Mouse (Mus musculus) right cerebral cortex, postnatal 25 days (tissue): ENCODE data around the gene Vps35l.

Experiments
- DNase-seq: peaks from one replicate; pipeline ENCODE4 v3.0.0; 2022

Gene Vps35l

DNA sequence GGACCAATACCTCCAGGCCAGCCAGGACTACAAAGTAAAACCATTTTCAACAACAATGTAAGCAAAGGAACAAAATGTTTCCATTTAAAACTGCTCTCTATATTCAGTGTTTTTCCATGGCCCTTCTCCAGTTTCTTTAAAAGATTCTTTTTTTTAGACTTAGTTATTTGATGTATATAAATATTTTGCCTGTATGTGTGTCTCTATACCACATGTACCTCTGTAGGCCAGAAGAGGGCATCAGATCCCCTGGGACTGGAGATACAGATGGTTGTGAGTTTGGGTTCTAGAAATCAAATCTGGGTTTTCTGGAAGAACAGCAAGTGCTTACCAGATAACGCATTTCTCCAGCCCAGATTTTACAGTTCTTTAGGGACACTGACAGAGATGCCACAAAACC lies 1.3 kb upstream of the Vps35l start:
- no peak for DNase-seq

DNA sequence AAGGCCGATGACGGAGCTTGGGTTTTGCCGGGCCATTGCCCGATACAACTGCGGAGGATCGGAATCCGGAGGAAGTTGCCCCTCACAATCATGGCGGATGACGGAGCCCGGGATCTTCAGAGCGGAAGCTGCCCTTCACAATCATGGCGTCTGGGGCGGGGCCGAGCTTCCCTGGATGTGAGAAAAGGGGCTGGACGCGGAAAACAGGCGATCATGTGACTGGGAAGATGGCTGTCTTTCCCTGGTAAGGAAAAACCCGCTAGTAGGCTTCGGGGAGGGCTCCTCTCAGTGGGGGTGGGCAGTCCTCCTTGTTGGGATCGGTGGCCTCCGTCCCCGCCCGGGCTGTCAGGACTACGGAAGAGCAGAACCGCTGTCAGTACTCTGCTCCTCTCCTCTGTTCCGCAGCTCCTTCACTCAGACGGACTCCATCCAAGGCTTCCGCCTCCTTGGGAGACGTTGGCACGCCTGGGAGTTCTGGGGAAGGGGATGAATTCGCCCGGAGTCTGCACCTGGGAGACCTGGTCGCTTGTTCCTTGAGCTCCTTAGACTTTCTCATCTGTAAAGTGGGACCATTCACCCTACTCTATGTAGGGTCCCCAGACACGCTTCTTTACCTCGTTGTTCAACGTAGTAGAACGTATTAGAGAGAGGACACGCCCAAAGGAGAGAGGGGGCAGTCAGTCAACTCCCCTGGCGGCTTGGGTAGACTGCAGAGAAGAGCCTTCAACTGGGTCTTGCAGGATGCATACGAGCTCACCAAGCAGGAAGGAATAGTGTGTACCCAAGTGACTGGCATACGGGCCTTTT lies 709 bp downstream of the Vps35l start:
- DNase-seq = peak; percentile 96

DNA sequence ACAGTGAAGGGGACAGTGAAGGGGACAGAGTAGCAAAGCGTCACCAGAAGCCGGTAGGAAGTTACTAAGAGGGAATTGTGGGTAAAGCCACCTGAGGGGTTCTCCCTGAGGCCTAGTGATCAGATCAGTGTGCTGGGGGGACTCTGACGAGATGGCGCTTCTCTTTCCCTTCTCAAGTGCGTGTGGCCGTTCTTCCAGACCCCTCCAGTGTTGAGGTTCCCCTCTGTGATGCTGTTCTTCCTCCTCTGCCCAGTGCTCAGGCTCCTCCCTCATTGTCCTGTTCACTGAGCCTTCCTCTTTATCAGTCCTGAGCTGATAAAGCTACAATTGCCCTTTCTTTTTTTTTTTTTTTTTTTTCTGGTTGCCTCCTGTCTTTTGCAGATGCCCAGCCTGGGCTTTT lies 2.3 kb downstream of the Vps35l start:
- DNase-seq = no peak

DNA sequence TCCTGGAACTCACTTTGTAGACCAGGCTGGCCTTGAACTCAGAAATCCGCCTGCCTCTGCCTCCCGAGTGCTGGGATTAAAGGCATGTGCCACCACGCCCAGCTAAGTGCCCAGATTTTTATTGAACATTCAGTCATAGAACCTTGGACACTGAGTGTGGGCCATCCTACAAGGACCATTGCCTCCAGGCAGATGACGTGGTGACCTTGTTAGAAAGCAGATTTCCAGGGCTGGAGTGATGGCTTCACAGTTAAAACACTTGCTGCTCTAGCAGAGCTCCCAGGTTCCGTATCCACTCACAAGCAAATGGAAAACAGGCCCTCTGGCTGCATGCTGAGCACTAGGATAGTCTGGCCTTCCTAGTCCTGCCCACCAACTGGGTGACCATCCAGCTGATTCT lies 4.7 kb downstream of the Vps35l start:
- no peak for DNase-seq

DNA sequence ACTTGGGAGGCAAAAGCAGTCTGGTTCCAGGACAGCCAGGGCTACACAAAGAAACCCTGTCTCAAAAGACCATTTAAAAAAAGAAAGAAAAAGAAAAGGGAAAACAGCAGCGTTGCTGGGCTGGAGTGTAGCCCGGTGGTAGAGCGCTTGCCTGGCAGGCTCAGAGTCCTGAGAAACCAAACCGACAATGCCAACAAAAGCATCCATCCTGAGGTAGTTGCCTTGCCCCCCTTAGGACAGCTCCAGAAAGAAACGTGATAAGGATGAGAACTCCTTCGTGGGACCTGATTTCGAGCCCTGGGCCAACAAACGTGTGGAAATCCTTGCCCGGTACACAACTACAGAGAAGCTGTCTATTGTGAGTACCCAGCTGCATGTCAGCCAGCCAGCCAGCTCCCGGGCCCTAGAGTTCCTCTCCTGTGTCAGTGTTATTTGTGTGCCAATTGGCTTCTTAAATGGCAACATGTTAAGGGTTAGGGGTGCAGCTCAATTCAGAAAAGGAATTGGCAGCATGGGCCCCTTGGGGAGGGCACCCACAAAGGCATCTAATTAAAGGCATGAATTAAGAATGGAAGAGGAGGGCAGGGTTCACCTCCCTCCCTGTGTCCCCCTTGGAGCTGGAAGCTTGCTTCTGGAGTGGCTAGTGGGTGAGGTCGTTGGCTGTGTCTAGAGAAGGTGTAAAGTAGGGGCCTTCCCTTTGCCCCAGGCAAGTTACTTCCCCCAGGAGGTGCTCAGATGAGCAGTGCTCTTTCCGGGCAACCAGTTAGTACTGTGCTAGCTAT lies 8.1 kb downstream of the Vps35l start:
- DNase-seq = peak; percentile 19

GRCm38 (mm10) chr7:118749706-118750105 lies 9.7 kb downstream of the Vps35l start:
- no peak for DNase-seq

- DNase-seq = no peak
Measured at GRCm38 (mm10) chr7:118751625-118752024, 11.6 kb downstream of the Vps35l start.

DNA sequence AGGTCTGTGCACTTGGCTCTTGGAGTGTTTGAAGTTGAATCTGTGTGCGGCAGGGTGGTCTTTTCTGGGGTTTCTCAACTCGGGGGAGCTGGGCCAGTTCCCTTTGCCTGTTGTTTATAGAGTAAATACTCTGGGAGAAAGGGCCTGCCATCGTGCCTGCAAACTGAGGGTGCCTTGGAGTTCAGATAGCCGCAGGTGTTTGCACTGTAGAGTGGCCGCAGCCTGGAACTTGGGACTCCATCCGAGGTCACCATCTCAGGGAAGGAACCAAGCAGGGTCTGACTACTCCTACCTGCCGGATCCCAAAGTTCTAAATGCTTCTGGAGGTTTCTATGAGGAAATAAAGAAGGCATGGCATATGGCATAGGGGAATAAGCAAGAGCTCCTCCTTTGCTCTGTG lies 15.7 kb downstream of the Vps35l start:
- no peak for DNase-seq

- DNase-seq = no peak
Measured at GRCm38 (mm10) chr7:118756490-118757265, 16.7 kb downstream of the Vps35l start.

DNA sequence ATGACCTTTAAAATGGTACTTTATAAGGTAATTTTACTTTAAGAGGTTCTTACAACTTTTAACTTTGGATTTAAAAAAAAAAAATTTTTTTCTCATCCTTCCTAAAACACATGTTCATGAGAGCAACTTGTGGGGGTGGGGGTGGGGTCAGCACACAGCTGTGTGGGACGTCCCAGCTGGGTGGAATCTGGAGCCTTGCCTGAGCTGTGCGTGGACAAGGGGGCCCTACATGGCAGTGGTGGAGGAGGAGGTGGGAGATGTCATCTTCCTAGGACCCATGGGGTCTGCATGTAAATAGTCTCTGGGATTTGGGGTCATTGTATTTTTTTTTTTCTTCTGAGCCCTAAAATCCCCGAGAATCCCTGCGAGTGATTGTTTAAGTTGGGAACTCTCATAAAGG lies 18.3 kb downstream of the Vps35l start:
- no peak for DNase-seq

DNA sequence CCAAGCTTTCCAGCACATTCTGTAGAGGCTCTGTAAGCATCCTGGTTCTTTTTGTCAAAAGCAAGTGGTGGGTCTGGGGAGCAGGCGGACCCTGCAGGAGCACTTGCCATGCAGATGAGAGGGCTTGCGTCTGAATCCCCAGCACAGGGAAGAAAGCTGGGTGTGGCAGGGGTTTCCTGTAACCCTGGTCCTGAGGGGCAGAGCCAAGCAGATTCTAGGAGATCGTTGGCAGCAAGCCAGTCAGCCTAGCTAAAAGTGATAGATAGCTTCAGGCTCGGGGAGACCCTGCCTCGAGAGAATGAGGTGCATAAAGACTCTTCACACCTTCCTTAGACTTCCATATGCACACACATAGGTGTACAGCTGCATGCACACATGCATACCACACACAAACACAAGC lies 19.3 kb downstream of the Vps35l start:
- no peak for DNase-seq

- no peak for DNase-seq
Measured at GRCm38 (mm10) chr7:118763939-118764338, 23.9 kb downstream of the Vps35l start.

DNA sequence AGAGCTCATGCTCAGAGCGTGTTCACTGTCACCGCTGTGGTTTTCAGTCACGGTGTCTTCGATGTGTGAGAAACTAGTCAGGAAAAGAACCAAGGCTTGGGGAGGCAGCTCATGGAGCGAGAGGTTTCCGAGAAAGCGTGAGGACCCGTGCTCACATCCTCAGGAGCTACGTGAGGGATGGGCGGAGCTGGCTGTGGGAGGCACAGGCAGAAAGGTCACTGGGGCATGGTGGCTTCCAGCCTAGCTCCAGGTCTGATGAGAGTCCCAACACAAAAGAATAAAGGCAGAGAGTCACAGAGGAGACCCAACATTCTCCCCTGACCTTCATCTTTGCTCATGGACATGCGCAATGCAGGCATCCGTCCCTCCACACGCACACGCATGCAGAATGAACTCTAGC lies 24.7 kb downstream of the Vps35l start:
- no peak for DNase-seq

DNA sequence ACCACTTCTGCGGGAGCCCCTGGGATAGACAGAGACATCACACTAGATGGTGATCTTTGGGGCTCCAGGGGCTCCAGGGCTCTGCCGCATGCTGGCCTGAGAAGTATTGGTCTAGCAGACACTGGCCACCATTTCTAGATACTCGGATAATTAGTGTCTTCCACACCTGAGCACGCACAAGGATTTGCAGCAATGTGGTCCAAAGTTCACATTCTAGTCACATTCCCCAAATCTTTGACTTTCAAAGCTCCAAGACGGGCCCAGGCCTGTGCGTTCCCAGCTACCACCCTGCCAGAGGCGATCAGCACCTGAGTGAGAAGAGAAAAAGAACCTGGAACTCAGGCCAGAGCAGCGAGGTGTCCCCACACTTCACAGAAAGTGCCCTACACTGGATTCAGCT lies 25.6 kb downstream of the Vps35l start:
- no peak for DNase-seq

- peak; percentile 34 for DNase-seq
Measured at GRCm38 (mm10) chr7:118766119-118766833, 26.2 kb downstream of the Vps35l start.

GRCm38 (mm10) chr7:118766834-118767224 lies 26.8 kb downstream of the Vps35l start:
- no peak for DNase-seq

GRCm38 (mm10) chr7:118769208-118769607 lies 29.2 kb downstream of the Vps35l start:
- DNase-seq = no peak

DNA sequence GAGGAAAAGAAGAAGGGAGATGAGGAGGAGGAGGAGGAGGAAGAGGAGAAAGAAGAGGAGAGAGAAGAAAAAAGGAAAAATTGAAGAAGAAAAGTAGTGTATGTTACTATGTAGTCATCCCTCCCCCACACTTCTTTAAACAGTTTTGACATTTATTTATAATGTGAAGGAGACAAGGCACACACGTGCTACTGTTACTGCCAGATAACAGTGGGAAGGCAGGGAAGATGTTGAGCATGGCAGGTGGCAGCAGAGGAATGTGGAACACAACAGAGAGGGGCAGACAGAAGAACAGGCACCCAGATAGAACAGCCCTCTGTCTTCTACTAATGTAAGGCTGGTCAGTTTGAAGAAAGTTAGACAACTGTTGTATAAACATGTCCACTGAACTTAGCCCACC lies 29.6 kb downstream of the Vps35l start:
- DNase-seq = no peak

DNA sequence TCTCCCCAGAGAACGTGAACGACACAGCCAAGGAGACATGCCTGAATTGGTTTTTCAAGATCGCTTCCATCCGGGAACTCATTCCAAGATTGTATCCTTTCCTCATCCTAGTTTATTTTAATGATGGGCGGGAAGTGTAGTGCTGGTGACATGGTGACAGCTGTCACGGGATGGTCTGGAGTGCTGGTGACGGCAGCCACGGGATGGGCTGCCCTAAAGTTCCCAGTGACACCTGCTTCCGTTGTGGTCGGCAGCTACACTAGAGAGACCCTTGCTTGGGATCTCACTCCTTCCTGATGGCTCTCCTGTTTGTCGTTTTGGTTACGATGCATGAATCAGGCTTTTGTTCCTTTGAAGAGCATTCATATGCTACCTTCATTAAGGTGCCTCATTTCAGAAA lies 33.0 kb downstream of the Vps35l start:
- no peak for DNase-seq

GRCm38 (mm10) chr7:118775991-118776390 lies 36.0 kb downstream of the Vps35l start:
- no peak for DNase-seq

GRCm38 (mm10) chr7:118776491-118776890 lies 36.5 kb downstream of the Vps35l start:
- DNase-seq = no peak

- peak; percentile 25 for DNase-seq
Measured at GRCm38 (mm10) chr7:118777598-118778394, 37.8 kb downstream of the Vps35l start.
